Mouse (Mus musculus) small intestine, adult 2 months (tissue): ENCODE results near the gene 2610001J05Rik.

ENCODE experiments used
- CTCF ChIP-seq: fragments of 200-500 bp; IDR thresholded peaks from 2 replicates; pipeline ENCODE4 v1.5.1; 2012; ENCODE audit warnings: low read depth, mild to moderate bottlenecking, control low read depth, inconsistent platforms, low read length, moderate library complexity, mixed read lengths; ENCODE audit not compliant: insufficient replicate concordance, insufficient read length; ENCODE audit errors: extremely low read depth
- POLR2A ChIP-seq: fragments of 200-500 bp; IDR thresholded peaks from 2 replicates; pipeline ENCODE4 v1.6.1; 2012; ENCODE audit warnings: low read depth, mild to moderate bottlenecking, control low read depth, inconsistent platforms, low read length, moderate library complexity

- TF ChIP-seq CTCF = no peak
- TF ChIP-seq POLR2A = no peak
Observed at GRCm38 (mm10) chr6:13835720-13836665, 35.3 kb downstream of the 2610001J05Rik start.
